Mouse (Mus musculus): ENCODE data around the gene Cdca3. TPM values are rescaled to one million over a fixed set of nuclear protein-coding genes. Genes with fewer than 3 reads are reported as not detected.

Gene Cdca3
- total RNA-seq, 4 experiments from 2014 or later = 0.31 to 0.51 (median 0.37) TPM

GRCm38 (mm10) chr6:124863658-124864298, 34.4 kb downstream of the Cdca3 start, which contains the start of gene Gpr162:
Gene Gpr162 (minus strand): TSS chr6:124863983.
- DNase-seq (ENCODE audit: low spot score in 2 of 2) = peak in 1 of 2 experiments; percentile 24

GRCm38 (mm10) chr6:124865766-124866362, 36.5 kb downstream of the Cdca3 start:
- DNase-seq (ENCODE audit: low spot score in 2 of 2) = no peak

GRCm38 (mm10) chr6:124866560-124866959, 37.2 kb downstream of the Cdca3 start:
- DNase-seq (ENCODE audit: low spot score in 2 of 2) = no peak

- DNase-seq (ENCODE audit: low spot score in 2 of 2) = no peak
Observed at GRCm38 (mm10) chr6:124874348-124874747, 45.0 kb downstream of the Cdca3 start.

- no peak for DNase-seq (ENCODE audit: low spot score in 2 of 2)
Observed at GRCm38 (mm10) chr6:124879390-124879789, 50.0 kb downstream of the Cdca3 start.

- DNase-seq (ENCODE audit: low spot score in 2 of 2) = no peak
Observed at GRCm38 (mm10) chr6:124881821-124882220, 52.5 kb downstream of the Cdca3 start.

Other genes with a start within 250 kb of the Cdca3 start
- gene C1s2, start 193.5 kb upstream of the Cdca3 start, total RNA-seq (2022) = under 1 TPM; 0.44 to 0.70 (median 0.51) TPM
- 10 to 100 TPM; 12.6 to 18.1 (median 15.6) TPM for gene Lpcat3, start 166.5 kb upstream of the Cdca3 start, total RNA-seq (2022)
- 10 to 100 TPM; 62.1 to 74.4 (median 66.1) TPM for gene Emg1, start 117.4 kb upstream of the Cdca3 start, total RNA-seq (2022)
- gene Phb2, start 117.2 kb upstream of the Cdca3 start, total RNA-seq (2022) = 100 to 1,000 TPM; 140 to 157 (median 153) TPM
- 1 to 10 TPM in 3 of 4 experiments, under 1 TPM in 1; 0.80 to 2.0 (median 1.2) TPM for gene Ptpn6, start 90.8 kb upstream of the Cdca3 start, total RNA-seq (2022)
- gene Grcc10, start 88.2 kb upstream of the Cdca3 start, total RNA-seq (2022) = 100 to 1,000 TPM; 146 to 173 (median 164) TPM
- gene Gm45234, start 73.5 kb upstream of the Cdca3 start, total RNA-seq (2022) = not detected
- 10 to 100 TPM; 41.9 to 59.4 (median 49.2) TPM for gene Atn1, start 73.0 kb upstream of the Cdca3 start, total RNA-seq (2022)
- gene Eno2, start 59.9 kb upstream of the Cdca3 start, total RNA-seq (2022) = 1 to 10 TPM in 3 of 4 experiments, under 1 TPM in 1; 0.75 to 1.4 (median 1.1) TPM
- gene Lrrc23, start 49.8 kb upstream of the Cdca3 start, total RNA-seq (2022) = not detected
- gene Spsb2, start 20.9 kb upstream of the Cdca3 start, total RNA-seq (2022) = 1 to 10 TPM; 1.9 to 4.1 (median 2.9) TPM
- 1,000 to 10,000 TPM; 2,418 to 2,798 (median 2,572) TPM for gene Tpi1, start 15.3 kb upstream of the Cdca3 start, total RNA-seq (2022)
- gene Usp5, start 63 bp upstream of the Cdca3 start, total RNA-seq (2022) = 10 to 100 TPM; 44.3 to 48.1 (median 45.2) TPM
- 1 to 10 TPM in 2 of 4 experiments, under 1 TPM in 2; 0.70 to 1.1 (median 1.0) TPM for gene Gnb3, start 10.7 kb downstream of the Cdca3 start, total RNA-seq (2022)
- gene P3h3, start 28.2 kb downstream of the Cdca3 start, total RNA-seq (2022) = 1 to 10 TPM; 2.0 to 4.5 (median 3.3) TPM
- not detected for gene Gpr162, start 34.4 kb downstream of the Cdca3 start, total RNA-seq (2022)
- under 1 TPM in 1 of 4 experiments, not detected in 3; 0.11 TPM for gene Cd4, start 58.7 kb downstream of the Cdca3 start, total RNA-seq (2022)
- under 1 TPM in 1 of 4 experiments, not detected in 3; 0.31 TPM for gene Lag3, start 82.2 kb downstream of the Cdca3 start, total RNA-seq (2022)
- 10 to 100 TPM; 64.6 to 83.2 (median 76.8) TPM for gene Ptms, start 90.6 kb downstream of the Cdca3 start, total RNA-seq (2022)
- gene Mlf2, start 101.8 kb downstream of the Cdca3 start, total RNA-seq (2022) = 100 to 1,000 TPM; 192 to 219 (median 202) TPM
- gene Cops7a, start 136.0 kb downstream of the Cdca3 start, total RNA-seq (2022) = 100 to 1,000 TPM; 122 to 142 (median 131) TPM
- gene Pianp, start 167.1 kb downstream of the Cdca3 start, total RNA-seq (2022) = under 1 TPM in 3 of 4 experiments, not detected in 1; 0.19 to 0.70 (median 0.36) TPM
- 10 to 100 TPM; 24.3 to 29.7 (median 27.4) TPM for gene Zfp384, start 179.6 kb downstream of the Cdca3 start, total RNA-seq (2022)
- gene Ing4, start 210.2 kb downstream of the Cdca3 start, total RNA-seq (2022) = 10 to 100 TPM; 19.8 to 22.3 (median 20.7) TPM
- gene Acrbp, start 220.1 kb downstream of the Cdca3 start, total RNA-seq (2022) = 1 to 10 TPM in 3 of 4 experiments, under 1 TPM in 1; 0.97 to 2.5 (median 1.5) TPM
- under 1 TPM in 1 of 4 experiments, not detected in 3; 0.20 TPM for gene Lpar5, start 238.4 kb downstream of the Cdca3 start, total RNA-seq (2022)

Data from gastrocnemius, adult 8-10 months (tissue).